Mouse (Mus musculus): ENCODE data around the gene Prkg2.

- TF ChIP-seq CHD2 (IDR thresholded peaks at IDR 0.05; ENCODE audit: low read depth, low read length) (no peak), ZC3H11A (IDR thresholded peaks at IDR 0.05; ENCODE audit: borderline replicate concordance, low read depth, low read length) (no peak), HCFC1 (IDR thresholded peaks at IDR 0.05; ENCODE audit: borderline replicate concordance, insufficient read depth, low read length) (no peak), ZNF384 (IDR thresholded peaks at IDR 0.05; ENCODE audit: low read depth, low read length) (no peak)
Measured at GRCm38 (mm10) chr5:98922921-98923320, 114.2 kb downstream of the Prkg2 start.
